Mouse (Mus musculus): ENCODE measurements around the gene Epm2aip1. TPM values are rescaled to one million over a fixed set of nuclear protein-coding genes. Genes with fewer than 3 reads are reported as not detected.

Gene Epm2aip1
- polyA plus RNA-seq, 1 experiment: 3.0 TPM

DNA sequence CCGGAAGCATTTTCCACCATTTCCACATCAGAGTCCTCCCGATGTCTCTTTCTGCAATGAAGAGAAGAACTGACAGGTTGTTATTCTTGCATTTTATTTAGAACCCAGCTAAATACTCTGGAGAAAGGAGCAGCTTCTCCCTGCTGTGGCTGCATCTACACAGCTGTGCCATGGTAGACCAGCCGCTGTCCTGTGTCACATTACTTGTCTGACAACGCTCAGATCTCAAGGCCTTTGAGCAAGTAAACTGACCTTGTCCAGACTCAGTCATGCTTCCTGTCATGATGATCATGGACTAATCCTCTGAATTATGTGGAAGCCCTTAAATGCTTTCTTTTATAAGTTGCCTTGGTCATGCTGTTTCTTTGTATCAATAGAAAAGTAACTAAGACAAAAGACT is 31.9 kb upstream of the Epm2aip1 start:
- no peaks in the 10 kb centered on the region for H3K79me2 ChIP-seq (ENCODE audit: control insufficient read depth, insufficient read depth)
- TF ChIP-seq MYOG (IDR thresholded peaks at IDR 0.05; ENCODE audit: control insufficient read depth, extremely low read depth, insufficient read length): no peak
- no peak for TF ChIP-seq USF1 (IDR thresholded peaks at IDR 0.05; ENCODE audit: low read depth)
- no peak for TF ChIP-seq CTCF (IDR thresholded peaks at IDR 0.05; ENCODE audit: control insufficient read depth, insufficient read depth, insufficient read length)
- no peak for TF ChIP-seq MYOD1 (IDR thresholded peaks at IDR 0.05; ENCODE audit: control insufficient read depth, insufficient read length, low read depth)
- TF ChIP-seq CEBPB (IDR thresholded peaks at IDR 0.05; ENCODE audit: low read depth): no peak
- TF ChIP-seq MAX (IDR thresholded peaks at IDR 0.05): no peak
- TF ChIP-seq FOSL1 (IDR thresholded peaks at IDR 0.05; ENCODE audit: insufficient read depth, low read length, poor library complexity, severe bottlenecking): no peak
- no peaks in the 10 kb centered on the region for H3K27me3 ChIP-seq (ENCODE audit: control insufficient read depth, insufficient read depth, insufficient read length)
- H3ac ChIP-seq (ENCODE audit: control insufficient read depth, insufficient read length, low read depth): no peak overlapping the region
- H3K36me3 ChIP-seq (ENCODE audit: control insufficient read depth, insufficient read depth): peaks cover 60% of the 10 kb centered on the region
- no peaks in the 10 kb centered on the region for H3K79me3 ChIP-seq (ENCODE audit: low read depth)
- H3K4me3 ChIP-seq (ENCODE audit: insufficient read depth, poor library complexity, severe bottlenecking): no peak overlapping the region

DNA sequence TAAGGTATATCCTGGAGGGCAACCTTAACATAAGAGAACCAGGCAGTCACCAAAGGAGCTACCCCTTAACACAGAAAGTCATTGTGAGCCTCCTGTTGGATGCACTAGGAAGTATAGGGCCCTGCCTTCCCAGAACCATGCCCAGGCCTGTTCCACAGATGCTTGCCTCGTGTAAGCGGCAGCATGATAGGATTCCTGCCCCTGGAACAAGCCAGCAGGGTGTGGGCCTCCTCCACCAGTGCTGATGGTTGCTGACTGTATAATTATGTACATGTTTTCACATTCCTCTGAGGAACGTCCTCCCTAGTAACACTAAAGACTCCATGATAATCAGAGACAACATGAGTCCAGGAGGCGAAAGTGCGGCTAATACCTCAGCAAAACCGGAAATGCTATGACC is 28.3 kb upstream of the Epm2aip1 start:
- Histone ChIP-seq H3K79me3 (ENCODE audit: low read depth) (no peaks in the 10 kb centered on the region), H3K79me2 (ENCODE audit: control insufficient read depth, insufficient read depth) (no peaks in the 10 kb centered on the region), H3K4me3 (ENCODE audit: insufficient read depth, poor library complexity, severe bottlenecking) (no peak overlapping the region), H3ac (ENCODE audit: control insufficient read depth, insufficient read length, low read depth) (no peak overlapping the region), H3K27me3 (ENCODE audit: control insufficient read depth, insufficient read depth, insufficient read length) (no peaks in the 10 kb centered on the region), H3K36me3 (ENCODE audit: control insufficient read depth, insufficient read depth) (peaks cover 43% of the 10 kb centered on the region)
- no peak for TF ChIP-seq MYOD1 (IDR thresholded peaks at IDR 0.05; ENCODE audit: control insufficient read depth, insufficient read length, low read depth)
- no peak for TF ChIP-seq MYOG (IDR thresholded peaks at IDR 0.05; ENCODE audit: control insufficient read depth, extremely low read depth, insufficient read length)
- no peak for TF ChIP-seq CEBPB (IDR thresholded peaks at IDR 0.05; ENCODE audit: low read depth)
- no peak for TF ChIP-seq USF1 (IDR thresholded peaks at IDR 0.05; ENCODE audit: low read depth)
- TF ChIP-seq MAX (IDR thresholded peaks at IDR 0.05): no peak
- TF ChIP-seq FOSL1 (IDR thresholded peaks at IDR 0.05; ENCODE audit: insufficient read depth, low read length, poor library complexity, severe bottlenecking): no peak
- no peak for TF ChIP-seq CTCF (IDR thresholded peaks at IDR 0.05; ENCODE audit: control insufficient read depth, insufficient read depth, insufficient read length)

DNA sequence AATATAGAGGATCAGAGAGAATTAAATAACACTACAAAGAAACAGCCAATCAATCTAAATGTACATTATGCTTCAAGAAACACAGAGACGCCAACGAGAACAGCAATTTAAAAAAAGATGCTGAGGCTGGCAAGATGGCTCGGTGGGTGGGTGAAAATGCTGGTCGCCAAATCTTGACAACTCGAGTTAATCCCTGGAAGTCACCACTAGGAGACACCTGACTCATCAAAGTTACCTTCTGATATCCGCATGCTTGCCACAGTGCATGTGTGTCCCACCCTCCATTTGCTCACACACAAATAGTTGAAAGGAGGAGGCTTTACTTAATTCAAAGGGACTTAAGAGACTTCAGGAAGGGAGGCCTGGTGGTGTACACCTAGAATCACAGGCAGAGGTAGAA is 26.2 kb upstream of the Epm2aip1 start:
- peaks cover 31% of the 10 kb centered on the region for H3K36me3 ChIP-seq (ENCODE audit: control insufficient read depth, insufficient read depth)
- no peaks in the 10 kb centered on the region for H3K27me3 ChIP-seq (ENCODE audit: control insufficient read depth, insufficient read depth, insufficient read length)
- no peaks in the 10 kb centered on the region for H3K79me3 ChIP-seq (ENCODE audit: low read depth)
- TF ChIP-seq CEBPB (IDR thresholded peaks at IDR 0.05; ENCODE audit: low read depth): no peak
- no peak for TF ChIP-seq CTCF (IDR thresholded peaks at IDR 0.05; ENCODE audit: control insufficient read depth, insufficient read depth, insufficient read length)
- no peak for TF ChIP-seq USF1 (IDR thresholded peaks at IDR 0.05; ENCODE audit: low read depth)
- no peak for TF ChIP-seq MYOD1 (IDR thresholded peaks at IDR 0.05; ENCODE audit: control insufficient read depth, insufficient read length, low read depth)
- no peak for TF ChIP-seq MAX (IDR thresholded peaks at IDR 0.05)
- no peak for TF ChIP-seq FOSL1 (IDR thresholded peaks at IDR 0.05; ENCODE audit: insufficient read depth, low read length, poor library complexity, severe bottlenecking)
- TF ChIP-seq MYOG (IDR thresholded peaks at IDR 0.05; ENCODE audit: control insufficient read depth, extremely low read depth, insufficient read length): no peak
- no peaks in the 10 kb centered on the region for H3K79me2 ChIP-seq (ENCODE audit: control insufficient read depth, insufficient read depth)
- no peak overlapping the region for H3ac ChIP-seq (ENCODE audit: control insufficient read depth, insufficient read length, low read depth)
- H3K4me3 ChIP-seq (ENCODE audit: insufficient read depth, poor library complexity, severe bottlenecking): no peak overlapping the region

DNA sequence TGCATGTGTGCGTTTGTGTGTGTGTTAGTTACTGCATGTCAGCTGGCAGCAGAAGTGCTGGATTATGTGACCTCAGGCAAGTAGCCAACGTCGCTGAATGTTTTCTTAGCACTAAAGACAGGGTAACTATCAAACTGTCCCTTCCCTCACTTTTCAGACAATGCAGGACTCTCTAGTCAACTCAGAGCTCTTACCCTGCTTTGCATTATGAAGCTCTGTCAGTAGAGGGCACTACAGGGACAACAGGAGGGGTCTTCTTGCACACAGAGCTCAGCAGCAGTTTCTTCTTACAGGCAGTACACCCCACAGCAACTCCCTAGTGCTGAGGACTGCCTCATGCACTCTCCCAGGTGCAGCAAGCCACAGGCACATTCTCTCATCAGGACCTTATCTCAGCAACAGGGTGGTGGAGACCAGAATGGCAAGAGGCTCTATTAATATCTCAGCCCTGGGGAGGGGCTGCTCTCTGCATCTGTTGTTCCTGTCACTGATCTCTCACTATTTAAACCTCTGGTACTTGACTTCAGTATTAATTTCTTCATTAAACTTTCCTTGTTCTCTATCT is 24.0 kb upstream of the Epm2aip1 start:
- TF ChIP-seq MYOG (IDR thresholded peaks at IDR 0.05; ENCODE audit: control insufficient read depth, extremely low read depth, insufficient read length) (no peak), CEBPB (IDR thresholded peaks at IDR 0.05; ENCODE audit: low read depth) (no peak), CTCF (IDR thresholded peaks at IDR 0.05; ENCODE audit: control insufficient read depth, insufficient read depth, insufficient read length) (no peak), USF1 (IDR thresholded peaks at IDR 0.05; ENCODE audit: low read depth) (no peak), FOSL1 (IDR thresholded peaks at IDR 0.05; ENCODE audit: insufficient read depth, low read length, poor library complexity, severe bottlenecking) (no peak), MAX (IDR thresholded peaks at IDR 0.05) (no peak), MYOD1 (IDR thresholded peaks at IDR 0.05; ENCODE audit: control insufficient read depth, insufficient read length, low read depth) (no peak)
- no peaks in the 10 kb centered on the region for H3K27me3 ChIP-seq (ENCODE audit: control insufficient read depth, insufficient read depth, insufficient read length)
- H3K79me3 ChIP-seq (ENCODE audit: low read depth): no peaks in the 10 kb centered on the region
- no peaks in the 10 kb centered on the region for H3K79me2 ChIP-seq (ENCODE audit: control insufficient read depth, insufficient read depth)
- no peak overlapping the region for H3ac ChIP-seq (ENCODE audit: control insufficient read depth, insufficient read length, low read depth)
- H3K4me3 ChIP-seq (ENCODE audit: insufficient read depth, poor library complexity, severe bottlenecking): no peak overlapping the region
- peaks cover 36% of the 10 kb centered on the region for H3K36me3 ChIP-seq (ENCODE audit: control insufficient read depth, insufficient read depth)

DNA sequence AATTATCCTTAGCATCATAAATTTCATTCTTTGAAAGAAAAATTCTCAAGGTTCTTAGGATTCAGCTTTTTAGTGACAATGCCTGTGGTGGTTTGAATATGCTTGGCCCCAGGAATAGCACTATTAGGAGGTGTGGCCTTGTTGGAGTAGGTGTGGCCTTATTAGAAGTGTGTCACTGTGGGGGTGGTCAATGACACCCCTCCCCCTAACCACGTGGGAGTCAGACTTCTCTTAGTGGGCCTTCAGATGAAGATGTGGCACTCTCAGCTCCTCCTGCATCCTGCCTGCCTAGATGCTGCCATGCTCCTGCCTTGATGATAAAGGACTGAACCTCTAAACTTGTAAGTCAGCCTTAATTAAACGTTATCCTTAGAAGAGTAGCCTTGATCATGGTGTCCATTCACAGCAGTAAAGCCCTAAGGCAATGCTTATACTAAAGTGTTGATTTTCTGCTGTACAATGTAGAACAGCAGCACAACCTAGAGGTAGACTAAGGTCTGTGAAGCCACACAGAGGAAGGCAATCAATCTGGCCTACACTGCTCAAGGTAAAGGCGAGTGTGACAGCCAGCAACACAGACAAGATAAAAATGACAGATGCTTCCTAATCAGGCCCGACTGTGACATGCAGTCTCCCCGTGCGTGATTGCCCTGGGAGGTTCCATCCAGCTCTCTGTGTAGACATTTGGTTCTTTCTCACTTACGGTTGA is 19.4 kb upstream of the Epm2aip1 start:
- Histone ChIP-seq H3K36me3 (ENCODE audit: control insufficient read depth, insufficient read depth) (peaks cover 50% of the 10 kb centered on the region), H3K79me3 (ENCODE audit: low read depth) (no peaks in the 10 kb centered on the region)

More for the DNA sequence above, 19.4 kb upstream of the Epm2aip1 start:
- no peaks in the 10 kb centered on the region for H3K27me3 ChIP-seq (ENCODE audit: control insufficient read depth, insufficient read depth, insufficient read length)
- H3ac ChIP-seq (ENCODE audit: control insufficient read depth, insufficient read length, low read depth): no peak overlapping the region
- no peaks in the 10 kb centered on the region for H3K79me2 ChIP-seq (ENCODE audit: control insufficient read depth, insufficient read depth)
- H3K4me3 ChIP-seq (ENCODE audit: insufficient read depth, poor library complexity, severe bottlenecking): no peak overlapping the region
- TF ChIP-seq MYOD1 (IDR thresholded peaks at IDR 0.05; ENCODE audit: control insufficient read depth, insufficient read length, low read depth) (no peak), USF1 (IDR thresholded peaks at IDR 0.05; ENCODE audit: low read depth) (no peak), MYOG (IDR thresholded peaks at IDR 0.05; ENCODE audit: control insufficient read depth, extremely low read depth, insufficient read length) (no peak), MAX (IDR thresholded peaks at IDR 0.05) (no peak), FOSL1 (IDR thresholded peaks at IDR 0.05; ENCODE audit: insufficient read depth, low read length, poor library complexity, severe bottlenecking) (no peak), CEBPB (IDR thresholded peaks at IDR 0.05; ENCODE audit: low read depth) (no peak), CTCF (IDR thresholded peaks at IDR 0.05; ENCODE audit: control insufficient read depth, insufficient read depth, insufficient read length) (no peak)

Measured in C2C12 (cell line).